Mouse (Mus musculus): ENCODE data around the gene Glmp. TPM values are rescaled to one million over a fixed set of nuclear protein-coding genes. Genes with fewer than 3 reads are reported as not detected.
"Not testable (repeated sequence)": the region's sequence is repeated elsewhere in the genome, so short reads cannot be mapped to it uniquely, and the experiment has no call there.

Glmp gene
- 56.6 and 64.3 TPM in 2 replicates for polyA plus RNA-seq (2014; fragmentation: Nextera tagmentation; extraction: Ambion mirVana)

DNA sequence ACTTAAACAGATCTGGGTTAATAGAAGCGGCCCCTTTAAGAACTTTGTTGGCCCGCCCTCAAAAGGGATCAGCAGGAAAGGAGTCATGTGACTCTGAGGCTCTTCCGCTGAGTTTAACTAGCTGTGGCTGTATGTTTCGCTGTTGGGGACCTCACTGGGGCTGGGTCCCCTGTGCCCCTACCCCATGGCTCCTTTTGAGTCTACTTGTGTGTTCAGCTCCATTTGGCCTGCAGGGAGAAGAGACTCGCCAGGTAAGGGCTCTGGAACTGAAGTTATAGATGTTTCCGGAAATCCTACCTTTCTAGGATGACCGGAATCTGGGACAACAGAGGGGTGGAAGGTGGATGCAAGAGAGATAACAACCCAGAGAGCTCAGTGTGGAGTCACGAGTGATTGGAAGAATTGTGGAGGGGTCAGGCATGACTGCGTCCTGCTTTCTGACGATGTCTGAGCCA is at the start of gene Glmp:
Glmp (plus strand) TSS at position 73 of the 455 bp plus-strand sequence.
- peak within 1 kb of the TSS; percentile 70 for H3K4me2 ChIP-seq (ENCODE audit: low read length)
- H3K9ac ChIP-seq (replicated peaks; ENCODE audit: low read length), result peak within 1 kb of the TSS; percentile 71
- DNase-seq (peak; percentile 85), ATAC-seq (ENCODE audit: low FRiP score, low TSS enrichment) (peak; percentile 72)
- peaks cover 12% of the 10 kb centered on the region for H3K4me1 ChIP-seq (ENCODE audit: control insufficient read depth, insufficient read depth, low read length)
- no peaks in the 10 kb centered on the region for H3K9me3 ChIP-seq (ENCODE audit: control insufficient read depth, low read length)
- H3K27me3 ChIP-seq (ENCODE audit: control insufficient read depth, insufficient read depth, low read length), result no peaks in the 10 kb centered on the region
- 2% methylated on average over 10 of the region's 10 CpGs for WGBS
- peak within 1 kb of the TSS; percentile 45; the same call in 1 of the 2 replicates for H3K27ac ChIP-seq (replicated peaks; ENCODE audit: low read depth, low read length)
- H3K36me3 ChIP-seq (ENCODE audit: control insufficient read depth, insufficient read depth, low read length), result peaks cover 54% of the 10 kb centered on the region
- H3K4me3 ChIP-seq (replicated peaks; ENCODE audit: low read depth, low read length), result peak within 1 kb of the TSS; percentile 65

- ATAC-seq (ENCODE audit: low FRiP score, low TSS enrichment) (no peak), DNase-seq (no peak)
- Histone ChIP-seq H3K4me2 (ENCODE audit: low read length) (no peak overlapping the region), H3K9ac (replicated peaks; ENCODE audit: low read length) (no peak overlapping the region), H3K27me3 (ENCODE audit: control insufficient read depth, insufficient read depth, low read length) (no peaks in the 10 kb centered on the region), H3K4me3 (replicated peaks; ENCODE audit: low read depth, low read length) (no peak overlapping the region), H3K27ac (replicated peaks; ENCODE audit: low read depth, low read length) (no peak overlapping the region), H3K9me3 (ENCODE audit: control insufficient read depth, low read length) (no peaks in the 10 kb centered on the region), H3K36me3 (ENCODE audit: control insufficient read depth, insufficient read depth, low read length) (no peaks in the 10 kb centered on the region), H3K4me1 (ENCODE audit: control insufficient read depth, insufficient read depth, low read length) (no peaks in the 10 kb centered on the region)
- 92% methylated on average over 2 of the region's 2 CpGs for WGBS
Observed at GRCm38 (mm10) chr3:88276121-88276520, 48.7 kb upstream of the Glmp start.

DNA sequence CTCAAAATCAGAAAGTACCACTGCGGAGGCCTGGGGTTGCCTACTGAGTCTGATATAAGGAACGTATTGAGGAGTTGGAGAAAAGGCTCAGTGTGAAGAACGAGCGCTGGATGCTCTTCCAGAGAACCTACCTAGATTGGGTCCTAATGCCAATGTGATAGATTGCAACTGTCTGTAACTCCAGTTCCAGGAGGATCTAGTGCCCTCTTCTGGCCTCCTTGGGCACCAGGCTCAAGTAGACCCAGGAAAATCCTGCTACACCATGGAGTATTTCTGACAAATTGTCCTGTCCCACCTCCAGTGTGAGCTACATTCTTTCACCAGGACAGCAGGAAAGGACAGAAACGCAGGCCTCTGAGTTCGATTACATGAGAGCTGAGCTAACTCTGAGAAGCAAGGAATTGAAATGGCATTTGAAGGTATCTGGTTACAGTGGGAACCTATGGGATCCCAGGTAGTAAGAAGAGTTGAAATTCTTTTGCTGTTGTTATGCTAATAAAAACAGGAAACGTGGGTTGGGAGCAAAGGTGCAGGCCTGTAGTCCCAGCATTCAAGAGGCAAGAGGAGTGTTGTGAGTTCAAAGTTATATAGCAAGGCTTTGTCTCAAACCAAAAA is 48.2 kb upstream of the Glmp start:
- no peaks in the 10 kb centered on the region for H3K9me3 ChIP-seq (ENCODE audit: control insufficient read depth, low read length)
- no peak overlapping the region for H3K4me2 ChIP-seq (ENCODE audit: low read length)
- no peak overlapping the region for H3K27ac ChIP-seq (replicated peaks; ENCODE audit: low read depth, low read length)
- WGBS, result 58% methylated on average over 7 of the region's 7 CpGs
- no peak for ATAC-seq (ENCODE audit: low FRiP score, low TSS enrichment)
- H3K36me3 ChIP-seq (ENCODE audit: control insufficient read depth, insufficient read depth, low read length), result no peaks in the 10 kb centered on the region
- H3K27me3 ChIP-seq (ENCODE audit: control insufficient read depth, insufficient read depth, low read length), result no peaks in the 10 kb centered on the region
- H3K4me1 ChIP-seq (ENCODE audit: control insufficient read depth, insufficient read depth, low read length), result no peaks in the 10 kb centered on the region
- DNase-seq, result peak; percentile 49
- no peak overlapping the region for H3K4me3 ChIP-seq (replicated peaks; ENCODE audit: low read depth, low read length)
- no peak overlapping the region for H3K9ac ChIP-seq (replicated peaks; ENCODE audit: low read length)

DNA sequence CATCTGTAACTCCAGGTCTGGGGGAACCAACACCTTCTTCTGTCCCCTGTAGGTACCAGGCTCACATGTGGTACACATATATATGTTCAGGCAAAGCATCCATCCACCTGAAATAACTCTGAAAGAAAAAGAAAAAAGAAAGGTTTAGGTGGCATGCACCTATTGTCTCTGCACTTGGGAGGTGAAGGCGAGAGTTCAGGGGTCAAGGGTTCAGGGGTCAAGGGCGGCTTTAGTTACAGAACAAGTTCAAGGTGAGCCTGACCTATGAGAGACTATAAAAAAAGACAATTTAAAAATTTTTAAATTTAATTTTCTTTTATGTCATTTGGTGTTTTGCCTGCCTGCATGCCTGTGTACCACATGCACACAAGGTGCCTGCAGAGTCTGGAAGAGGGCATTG is 44.8 kb upstream of the Glmp start:
- Histone ChIP-seq H3K9me3 (ENCODE audit: control insufficient read depth, low read length) (no peaks in the 10 kb centered on the region), H3K27me3 (ENCODE audit: control insufficient read depth, insufficient read depth, low read length) (no peaks in the 10 kb centered on the region), H3K4me2 (ENCODE audit: low read length) (no peak overlapping the region), H3K36me3 (ENCODE audit: control insufficient read depth, insufficient read depth, low read length) (no peaks in the 10 kb centered on the region), H3K27ac (replicated peaks; ENCODE audit: low read depth, low read length) (no peak overlapping the region), H3K4me3 (replicated peaks; ENCODE audit: low read depth, low read length) (no peak overlapping the region), H3K4me1 (ENCODE audit: control insufficient read depth, insufficient read depth, low read length) (no peaks in the 10 kb centered on the region), H3K9ac (replicated peaks; ENCODE audit: low read length) (no peak overlapping the region)
- ATAC-seq (ENCODE audit: low FRiP score, low TSS enrichment), result no peak
- DNase-seq, result no peak
- 95% methylated on average over 2 of the region's 2 CpGs for WGBS

DNA sequence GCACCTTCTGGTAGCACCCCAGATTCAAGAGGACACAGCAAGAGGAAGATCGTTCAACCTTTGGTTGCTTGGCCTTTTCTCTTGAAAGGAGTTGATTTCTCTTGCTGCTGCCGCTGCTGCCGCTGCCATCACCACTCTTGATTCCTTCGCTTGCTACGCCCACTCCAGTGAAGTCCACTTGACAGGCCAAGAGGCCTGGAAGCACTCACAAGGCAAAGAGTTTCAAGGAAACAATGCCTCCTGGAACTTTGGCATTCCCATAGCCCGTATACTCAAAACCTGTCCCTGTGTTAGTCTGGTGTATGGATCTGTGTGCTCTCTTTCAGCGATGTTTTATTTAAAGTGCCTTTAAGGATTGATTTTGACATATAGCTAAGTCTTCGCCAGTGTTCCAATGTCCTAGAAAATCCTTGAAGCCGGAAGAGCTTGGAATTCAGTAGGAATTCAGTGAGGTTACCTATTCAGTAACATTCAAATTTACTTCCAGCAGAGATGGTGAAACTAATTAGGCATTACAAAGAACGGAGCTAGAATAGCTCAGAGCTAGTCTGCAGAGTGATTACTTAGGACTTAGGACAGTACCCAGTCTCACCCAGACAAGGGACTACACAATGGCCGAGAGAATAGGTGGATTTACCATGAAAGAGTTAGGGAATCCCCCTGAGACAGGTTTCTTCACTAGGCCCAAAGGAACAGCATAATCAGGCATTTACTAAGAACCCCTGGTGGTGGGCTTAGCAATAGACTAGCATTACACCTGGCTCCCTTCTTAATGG is 43.5 kb upstream of the Glmp start:
- not testable (repeated sequence) for ATAC-seq (ENCODE audit: low FRiP score, low TSS enrichment); H3K9me3 ChIP-seq (ENCODE audit: control insufficient read depth, low read length)

DNA sequence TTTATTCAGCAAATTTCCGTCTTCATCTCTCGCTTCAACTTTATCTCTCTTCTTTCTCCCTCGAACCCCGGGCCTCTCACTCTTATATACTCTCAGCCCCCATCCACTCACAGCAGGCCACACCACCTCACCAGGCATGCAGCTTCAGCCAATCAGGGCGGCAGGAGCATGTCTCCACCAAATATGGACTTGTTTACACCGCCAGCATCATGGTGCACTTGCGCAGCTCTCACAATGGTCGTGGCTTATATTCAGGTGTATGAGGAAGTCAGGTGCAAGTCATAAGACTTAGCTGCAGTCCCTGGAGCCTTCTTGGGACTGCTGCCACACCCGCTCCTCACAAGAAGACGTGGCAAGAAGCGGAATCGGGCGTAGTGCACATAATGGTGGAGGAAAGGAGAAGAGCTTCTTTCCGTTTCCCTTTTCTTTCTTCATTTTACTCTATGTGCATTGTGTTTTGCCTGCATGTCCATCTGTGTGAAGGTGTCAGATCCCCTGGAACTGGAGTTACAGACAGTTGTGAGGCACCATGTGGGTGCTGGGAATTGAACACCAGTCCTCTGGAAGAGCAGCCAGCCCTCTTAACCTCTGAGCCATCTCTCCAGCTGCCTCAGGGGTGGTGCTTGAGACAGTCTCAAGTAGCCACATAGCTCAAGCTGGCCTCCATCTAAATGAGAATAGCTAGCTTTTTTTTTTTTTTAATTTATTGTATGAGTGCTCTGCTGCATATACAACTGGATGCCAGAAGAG is 39.8 kb upstream of the Glmp start:
- not testable (repeated sequence) for H3K27me3 ChIP-seq (ENCODE audit: control insufficient read depth, insufficient read depth, low read length); H3K4me1 ChIP-seq (ENCODE audit: control insufficient read depth, insufficient read depth, low read length); H3K9ac ChIP-seq (replicated peaks; ENCODE audit: low read length); ATAC-seq (ENCODE audit: low FRiP score, low TSS enrichment); H3K4me2 ChIP-seq (ENCODE audit: low read length); H3K9me3 ChIP-seq (ENCODE audit: control insufficient read depth, low read length); H3K27ac ChIP-seq (replicated peaks; ENCODE audit: low read depth, low read length); DNase-seq; H3K4me3 ChIP-seq (replicated peaks; ENCODE audit: low read depth, low read length); H3K36me3 ChIP-seq (ENCODE audit: control insufficient read depth, insufficient read depth, low read length)
- WGBS, result 96% methylated on average over 14 of the region's 14 CpGs

More for the DNA sequence above, 43.5 kb upstream of the Glmp start:
- WGBS, result 60% methylated on average over 11 of the region's 11 CpGs
- H3K4me2 ChIP-seq (ENCODE audit: low read length); H3K9ac ChIP-seq (replicated peaks; ENCODE audit: low read length); H3K4me3 ChIP-seq (replicated peaks; ENCODE audit: low read depth, low read length); H3K4me1 ChIP-seq (ENCODE audit: control insufficient read depth, insufficient read depth, low read length); DNase-seq; H3K27me3 ChIP-seq (ENCODE audit: control insufficient read depth, insufficient read depth, low read length); H3K27ac ChIP-seq (replicated peaks; ENCODE audit: low read depth, low read length); H3K36me3 ChIP-seq (ENCODE audit: control insufficient read depth, insufficient read depth, low read length): not testable (repeated sequence)

DNA sequence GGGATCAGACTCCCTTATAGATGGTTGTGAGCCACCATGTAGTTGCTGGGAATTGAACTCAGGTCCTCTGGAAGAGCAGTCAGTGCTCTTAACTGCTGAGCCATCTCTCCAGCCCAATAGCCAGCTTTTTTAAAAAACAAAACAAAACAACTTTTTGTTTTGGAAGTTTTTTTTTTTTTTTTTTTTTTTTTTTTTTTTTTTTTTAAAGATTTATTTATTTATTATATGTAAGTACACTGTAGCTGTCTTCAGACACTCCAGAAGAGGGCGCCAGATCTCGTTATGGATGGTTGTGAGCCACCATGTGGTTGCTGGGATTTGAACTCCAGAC is 39.3 kb upstream of the Glmp start:
- H3K9ac ChIP-seq (replicated peaks; ENCODE audit: low read length); H3K4me1 ChIP-seq (ENCODE audit: control insufficient read depth, insufficient read depth, low read length); H3K27me3 ChIP-seq (ENCODE audit: control insufficient read depth, insufficient read depth, low read length); DNase-seq; H3K4me2 ChIP-seq (ENCODE audit: low read length); ATAC-seq (ENCODE audit: low FRiP score, low TSS enrichment); H3K27ac ChIP-seq (replicated peaks; ENCODE audit: low read depth, low read length); H3K36me3 ChIP-seq (ENCODE audit: control insufficient read depth, insufficient read depth, low read length); H3K4me3 ChIP-seq (replicated peaks; ENCODE audit: low read depth, low read length); H3K9me3 ChIP-seq (ENCODE audit: control insufficient read depth, low read length): not testable (repeated sequence)
- WGBS, result no CpG with 5 or more reads among the region's 2 CpGs

DNA sequence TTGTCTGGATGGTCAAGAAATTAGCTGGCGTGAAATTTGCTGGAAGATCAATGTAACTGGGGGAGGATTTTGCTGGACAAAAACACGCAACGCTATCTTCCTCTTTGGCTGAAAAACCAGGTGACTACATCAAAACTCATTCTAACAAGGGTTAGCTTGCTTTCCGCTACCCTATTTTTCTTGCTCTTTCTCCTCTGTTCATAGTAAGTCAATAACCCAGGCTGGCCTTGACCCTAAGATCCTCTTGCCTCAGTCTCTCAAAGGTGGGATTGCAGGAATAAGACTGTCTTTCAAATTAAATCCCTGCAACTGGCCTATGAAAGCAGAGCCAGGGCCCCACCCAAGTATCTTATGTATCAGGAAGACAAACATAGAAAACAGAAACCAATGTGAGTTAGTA is 37.7 kb upstream of the Glmp start, which contains the start of gene Gm38392:
Gm38392 (minus strand) TSS at position 101 of the 400 bp plus-strand sequence.
- Histone ChIP-seq H3K4me3 (replicated peaks; ENCODE audit: low read depth, low read length) (no peak within 1 kb of the TSS), H3K9me3 (ENCODE audit: control insufficient read depth, low read length) (no peaks in the 10 kb centered on the region), H3K27me3 (ENCODE audit: control insufficient read depth, insufficient read depth, low read length) (no peaks in the 10 kb centered on the region), H3K4me2 (ENCODE audit: low read length) (no peak within 1 kb of the TSS), H3K36me3 (ENCODE audit: control insufficient read depth, insufficient read depth, low read length) (no peaks in the 10 kb centered on the region), H3K4me1 (ENCODE audit: control insufficient read depth, insufficient read depth, low read length) (no peaks in the 10 kb centered on the region), H3K27ac (replicated peaks; ENCODE audit: low read depth, low read length) (no peak within 1 kb of the TSS), H3K9ac (replicated peaks; ENCODE audit: low read length) (no peak within 1 kb of the TSS)
- no peak for ATAC-seq (ENCODE audit: low FRiP score, low TSS enrichment)
- DNase-seq, result no peak
- 97% methylated on average over 4 of the region's 4 CpGs for WGBS

All from midbrain, embryonic 14.5 days (tissue).